Mouse (Mus musculus) testis, adult 2 months (tissue): ENCODE data around the gene Cacfd1.

Experiments used
- CTCF ChIP-seq: fragments of 200-500 bp; IDR thresholded peaks from 2 replicates; pipeline ENCODE4 v1.5.1; 2012; ENCODE audit warnings: low read depth, mild to moderate bottlenecking, inconsistent platforms, low read length, moderate library complexity; ENCODE audit not compliant: control insufficient read depth, insufficient read depth, insufficient replicate concordance
- POLR2A ChIP-seq: fragments of 200-500 bp; IDR thresholded peaks from 2 replicates; pipeline ENCODE4 v1.6.1; 2012; ENCODE audit warnings: low read depth, mild to moderate bottlenecking, inconsistent platforms, low read length, moderate library complexity; ENCODE audit not compliant: control insufficient read depth

GRCm38 (mm10) chr2:27026332-27026731, 16.6 kb downstream of the Cacfd1 start:
- TF ChIP-seq CTCF (no peak), POLR2A (no peak)
